Mouse (Mus musculus): ENCODE measurements at regions not wholly inside any gene's neighbourhood (a gene's known extent, or its start where the extent isn't known, plus 50 kb on each side); places are given as distances from the start of the nearest gene placed in this dataset.

DNA sequence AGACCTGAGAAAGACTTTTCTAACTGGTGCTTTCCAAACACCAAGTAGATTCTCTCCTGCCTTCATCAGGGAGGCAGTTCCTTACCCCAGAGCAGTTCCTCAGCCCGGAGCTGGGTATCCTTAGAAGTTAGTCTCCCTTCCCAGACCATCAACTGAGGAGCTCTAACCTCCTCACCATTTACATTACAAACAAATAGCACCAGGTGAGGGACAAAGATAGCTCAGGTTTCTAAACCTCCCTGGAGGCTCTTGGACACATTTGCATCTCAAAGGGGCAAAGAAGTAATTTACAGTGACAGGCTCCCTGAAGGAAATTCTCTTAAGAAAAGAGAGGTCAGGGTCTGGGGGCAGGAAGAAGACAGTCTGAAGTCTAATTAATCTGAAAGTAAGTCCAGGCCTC is 486.5 kb upstream of the Tmem132c start:
- H3K9ac ChIP-seq (replicated peaks; ENCODE audit: low read depth): no peak overlapping the region
- no peak overlapping the region for H3K4me3 ChIP-seq (ENCODE audit: low read depth, low read length)
- 41% methylated on average over 1 of the region's 1 CpGs for WGBS
- no peak overlapping the region for H3K27ac ChIP-seq (ENCODE audit: low read length)
- no peaks in the 10 kb centered on the region for H3K27me3 ChIP-seq (replicated peaks; ENCODE audit: insufficient read depth, low read length)
- H3K9me3 ChIP-seq (ENCODE audit: low read length): no peaks in the 10 kb centered on the region
- no peak overlapping the region for H3K4me2 ChIP-seq (replicated peaks; ENCODE audit: low read depth, low read length)
- H3K36me3 ChIP-seq (ENCODE audit: insufficient read depth, low read length): no peaks in the 10 kb centered on the region
- TF ChIP-seq CTCF (IDR thresholded peaks at IDR 0.05): no peak
- no peak for TF ChIP-seq EP300 (IDR thresholded peaks at IDR 0.05)
- DNase-seq (ENCODE audit: low spot score) (no peak), ATAC-seq (no peak)
- H3K4me1 ChIP-seq (ENCODE audit: insufficient read depth, low read depth, low read length): no peaks in the 10 kb centered on the region

GRCm38 (mm10) chr5:126765037-126765707 is 476.4 kb upstream of the Tmem132c start:
- WGBS: 15% methylated on average over 4 of the region's 4 CpGs
- Histone ChIP-seq H3K9ac (replicated peaks; ENCODE audit: low read depth) (no peak overlapping the region), H3K27me3 (replicated peaks; ENCODE audit: insufficient read depth, low read length) (no peaks in the 10 kb centered on the region), H3K36me3 (ENCODE audit: insufficient read depth, low read length) (no peaks in the 10 kb centered on the region), H3K27ac (ENCODE audit: low read length) (no peak overlapping the region), H3K4me1 (ENCODE audit: insufficient read depth, low read depth, low read length) (no peaks in the 10 kb centered on the region), H3K4me2 (replicated peaks; ENCODE audit: low read depth, low read length) (no peak overlapping the region), H3K9me3 (ENCODE audit: low read length) (no peaks in the 10 kb centered on the region), H3K4me3 (ENCODE audit: low read depth, low read length) (no peak overlapping the region)
- ATAC-seq (no peak), DNase-seq (ENCODE audit: low spot score) (no peak)
- no peak for TF ChIP-seq EP300 (IDR thresholded peaks at IDR 0.05)
- no peak for TF ChIP-seq CTCF (IDR thresholded peaks at IDR 0.05)

DNA sequence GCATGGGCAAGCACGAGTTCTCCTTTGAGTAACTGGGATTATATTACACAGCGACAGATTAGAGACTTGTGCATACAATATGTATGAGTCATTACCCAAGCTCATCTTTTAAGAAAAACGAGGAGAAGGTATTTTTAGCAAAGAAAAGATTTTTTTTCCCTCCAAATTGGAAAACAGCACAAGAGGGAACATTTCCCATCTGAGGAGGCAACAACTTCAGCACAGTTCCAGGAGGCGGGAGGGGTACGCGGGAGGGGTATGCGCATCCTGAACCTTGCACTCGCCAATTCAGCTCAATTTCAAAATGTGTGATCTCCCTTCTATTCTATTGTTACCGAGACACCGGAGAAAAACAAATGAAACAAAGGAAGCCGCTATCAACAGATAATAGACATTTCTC is 472.6 kb upstream of the Tmem132c start:
- 28% methylated on average over 11 of the region's 11 CpGs for WGBS
- no peak overlapping the region for H3K27ac ChIP-seq (ENCODE audit: low read length)
- no peak overlapping the region for H3K4me2 ChIP-seq (replicated peaks; ENCODE audit: low read depth, low read length)
- no peak overlapping the region for H3K9ac ChIP-seq (replicated peaks; ENCODE audit: low read depth)
- no peak for TF ChIP-seq EP300 (IDR thresholded peaks at IDR 0.05)
- no peak for TF ChIP-seq CTCF (IDR thresholded peaks at IDR 0.05)
- H3K9me3 ChIP-seq (ENCODE audit: low read length): no peaks in the 10 kb centered on the region
- no peaks in the 10 kb centered on the region for H3K4me1 ChIP-seq (ENCODE audit: insufficient read depth, low read depth, low read length)
- H3K27me3 ChIP-seq (replicated peaks; ENCODE audit: insufficient read depth, low read length): no peaks in the 10 kb centered on the region
- H3K36me3 ChIP-seq (ENCODE audit: insufficient read depth, low read length): no peaks in the 10 kb centered on the region
- ATAC-seq (no peak), DNase-seq (ENCODE audit: low spot score) (no peak)
- no peak overlapping the region for H3K4me3 ChIP-seq (ENCODE audit: low read depth, low read length)

GRCm38 (mm10) chr5:126787706-126788610 is 453.6 kb upstream of the Tmem132c start:
- no peaks in the 10 kb centered on the region for H3K36me3 ChIP-seq (ENCODE audit: insufficient read depth, low read length)
- DNase-seq (ENCODE audit: low spot score) (peak; percentile 38), ATAC-seq (peak; percentile 38; the same call in 1 of the 2 replicates)
- H3K4me2 ChIP-seq (replicated peaks; ENCODE audit: low read depth, low read length): peak overlapping the region; percentile 42
- no peaks in the 10 kb centered on the region for H3K27me3 ChIP-seq (replicated peaks; ENCODE audit: insufficient read depth, low read length)
- H3K4me1 ChIP-seq (ENCODE audit: insufficient read depth, low read depth, low read length): no peaks in the 10 kb centered on the region
- peak overlapping the region; percentile 8; the same call in 1 of the 2 replicates for H3K4me3 ChIP-seq (ENCODE audit: low read depth, low read length)
- WGBS: 6% methylated on average over 29 of the region's 29 CpGs
- no peak overlapping the region for H3K27ac ChIP-seq (ENCODE audit: low read length)
- H3K9ac ChIP-seq (replicated peaks; ENCODE audit: low read depth): no peak overlapping the region
- H3K9me3 ChIP-seq (ENCODE audit: low read length): no peaks in the 10 kb centered on the region
- no peak for TF ChIP-seq CTCF (IDR thresholded peaks at IDR 0.05)
- no peak for TF ChIP-seq EP300 (IDR thresholded peaks at IDR 0.05)

- no peak for ATAC-seq
- WGBS: 81% methylated on average over 8 of the region's 8 CpGs
- no peak for TF ChIP-seq CTCF (IDR thresholded peaks at IDR 0.05)
- no peak for TF ChIP-seq EP300 (IDR thresholded peaks at IDR 0.05)
- Histone ChIP-seq H3K27me3 (replicated peaks; ENCODE audit: insufficient read depth, low read length) (no peaks in the 10 kb centered on the region), H3K9ac (replicated peaks; ENCODE audit: low read depth) (no peak overlapping the region), H3K4me1 (ENCODE audit: insufficient read depth, low read depth, low read length) (no peaks in the 10 kb centered on the region), H3K4me3 (ENCODE audit: low read depth, low read length) (no peak overlapping the region), H3K36me3 (ENCODE audit: insufficient read depth, low read length) (no peaks in the 10 kb centered on the region), H3K27ac (ENCODE audit: low read length) (no peak overlapping the region), H3K4me2 (replicated peaks; ENCODE audit: low read depth, low read length) (no peak overlapping the region), H3K9me3 (ENCODE audit: low read length) (no peaks in the 10 kb centered on the region)
- no peak for DNase-seq (ENCODE audit: low spot score)
Measured at GRCm38 (mm10) chr5:126799698-126800279, 441.8 kb upstream of the Tmem132c start.

DNA sequence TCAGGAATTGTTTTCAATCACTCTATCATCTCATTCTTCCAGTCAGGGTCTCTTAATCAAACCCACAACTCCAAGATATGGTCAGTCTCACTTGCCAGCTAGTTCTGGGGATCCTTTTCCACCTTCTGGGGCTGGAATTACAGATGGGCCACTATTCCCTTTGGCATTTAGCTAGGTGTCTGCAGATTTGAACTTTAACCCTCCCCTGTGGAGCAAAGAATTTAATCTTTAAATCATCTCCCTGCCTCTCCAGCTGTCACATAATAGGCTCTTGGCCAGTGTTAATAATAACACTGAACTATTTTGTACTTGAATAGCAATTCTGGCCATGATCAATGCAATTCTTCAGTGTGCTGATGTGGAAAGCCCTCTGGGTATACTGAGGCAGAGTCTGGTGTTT is 435.0 kb upstream of the Tmem132c start:
- Histone ChIP-seq H3K4me3 (ENCODE audit: low read depth, low read length) (no peak overlapping the region), H3K9ac (replicated peaks; ENCODE audit: low read depth) (no peak overlapping the region), H3K27ac (ENCODE audit: low read length) (no peak overlapping the region), H3K4me2 (replicated peaks; ENCODE audit: low read depth, low read length) (no peak overlapping the region), H3K9me3 (ENCODE audit: low read length) (no peaks in the 10 kb centered on the region; the same call in 1 of the 2 replicates), H3K36me3 (ENCODE audit: insufficient read depth, low read length) (no peaks in the 10 kb centered on the region), H3K4me1 (ENCODE audit: insufficient read depth, low read depth, low read length) (no peaks in the 10 kb centered on the region), H3K27me3 (replicated peaks; ENCODE audit: insufficient read depth, low read length) (no peaks in the 10 kb centered on the region)
- DNase-seq (ENCODE audit: low spot score) (no peak), ATAC-seq (no peak)
- no peak for TF ChIP-seq CTCF (IDR thresholded peaks at IDR 0.05)
- no peak for TF ChIP-seq EP300 (IDR thresholded peaks at IDR 0.05)
